Mouse (Mus musculus) embryonic facial prominence, embryonic 14.5 days (tissue): ENCODE measurements around the gene St8sia1. TPM values are rescaled to one million over a fixed set of nuclear protein-coding genes. Genes with fewer than 3 reads are reported as not detected.
A peak's percentile ranks its signal among the peaks of the same experiment; 100 is the strongest.

ENCODE experiments used
- ATAC-seq: fragments of 200-750 bp; cut with Nextera tagmentation; 2 replicates; pipeline ENCODE4 v1.8.0; 2017; ENCODE audit warnings: low read depth, moderate number of reproducible peaks, moderate TSS enrichment
- DNase-seq: peaks from one replicate; pipeline ENCODE4 v3.0.0-alpha.2; 2015; ENCODE audit warnings: low spot score
- H3K27ac ChIP-seq: fragments of 300-500 bp; sonication (generic); replicated peaks from 2 replicates; pipeline ENCODE4 v1.5.1; 2014; ENCODE audit warnings: low read depth, mild to moderate bottlenecking, low read length, moderate library complexity
- H3K27me3 ChIP-seq: fragments of 300-500 bp; sonication (generic); replicated peaks from 2 replicates; pipeline ENCODE4 v1.6.1; 2014; ENCODE audit warnings: low read length; ENCODE audit not compliant: control insufficient read depth, insufficient read depth
- H3K36me3 ChIP-seq: fragments of 300-500 bp; sonication (generic); 2 replicates; pipeline ENCODE4 v1.6.1; 2014; ENCODE audit warnings: low read length, mixed read lengths; ENCODE audit not compliant: control insufficient read depth, insufficient read depth
- H3K4me1 ChIP-seq: fragments of 300-500 bp; sonication (generic); 2 replicates; pipeline ENCODE4 v1.6.1; 2014; ENCODE audit warnings: antibody characterized with exemption, low read length; ENCODE audit not compliant: control insufficient read depth, insufficient read depth
- H3K4me2 ChIP-seq: fragments of 300-500 bp; sonication (generic); 2 replicates; pipeline ENCODE4 v1.6.1; 2014; ENCODE audit warnings: low read depth, mild to moderate bottlenecking, low read length, moderate library complexity, mixed read lengths
- H3K4me3 ChIP-seq: fragments of 300-500 bp; sonication (generic); 2 replicates; pipeline ENCODE4 v1.5.1; 2014; ENCODE audit warnings: low read depth, mild to moderate bottlenecking, low read length
- H3K9ac ChIP-seq: fragments of 300-500 bp; sonication (generic); 2 replicates; pipeline ENCODE4 v1.6.1; 2014; ENCODE audit warnings: low read depth, mild to moderate bottlenecking, low read length, moderate library complexity, mixed read lengths
- H3K9me3 ChIP-seq: fragments of 300-500 bp; sonication (generic); 2 replicates; pipeline ENCODE4 v1.6.1; 2016; ENCODE audit warnings: low read length; ENCODE audit not compliant: control insufficient read depth
- WGBS: fragments of 180-500 bp; shearing (Covaris S2); extraction: QIAGEN DNeasy Blood & Tissue Kit; methylation state at CpG from one replicate; pipeline ENCODE4 v1.1.7; 2014; 5-methylcytosine and 5-hydroxymethylcytosine counted together
- polyA plus RNA-seq: library from polyadenylated mRNA; unstranded; fragments of >200 nt; fragmentation: Nextera tagmentation; extraction: Ambion mirVana; gene quantifications from 2 replicates; pipeline ENCODE4 v1.2.1, GENCODE M21; 2014

Gene St8sia1
- polyA plus RNA-seq, 1 experiment from 2014 or later, result 1.8 TPM

DNA sequence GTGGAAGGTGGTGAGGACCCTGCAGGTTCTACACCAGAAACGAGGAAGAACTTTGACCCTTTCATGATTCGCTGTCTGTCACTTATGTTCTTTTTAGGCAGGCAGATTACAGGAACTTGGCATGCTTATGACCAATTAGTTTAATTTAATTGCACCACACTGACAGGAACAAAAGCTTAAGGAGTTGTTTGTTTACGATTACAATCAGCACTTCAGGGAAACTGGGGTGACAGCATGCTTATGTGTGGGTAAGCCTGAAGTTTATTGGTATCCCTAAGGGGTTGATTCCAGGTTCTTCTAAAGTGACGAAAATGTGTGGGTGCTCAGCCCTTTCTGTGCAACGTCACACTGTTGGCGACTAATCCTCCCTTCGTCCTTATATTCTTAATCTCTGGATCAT is 30.6 kb upstream of the St8sia1 start:
- Histone ChIP-seq H3K36me3 (no peaks in the 10 kb centered on the region), H3K4me3 (no peak overlapping the region), H3K27ac (no peak overlapping the region), H3K27me3 (no peaks in the 10 kb centered on the region), H3K4me2 (no peak overlapping the region), H3K4me1 (peaks cover 8% of the 10 kb centered on the region; the same call in 1 of the 2 replicates), H3K9ac (no peak overlapping the region), H3K9me3 (no peaks in the 10 kb centered on the region)
- WGBS, result 56% methylated on average over 7 of the region's 7 CpGs
- ATAC-seq (no peak), DNase-seq (no peak)

DNA sequence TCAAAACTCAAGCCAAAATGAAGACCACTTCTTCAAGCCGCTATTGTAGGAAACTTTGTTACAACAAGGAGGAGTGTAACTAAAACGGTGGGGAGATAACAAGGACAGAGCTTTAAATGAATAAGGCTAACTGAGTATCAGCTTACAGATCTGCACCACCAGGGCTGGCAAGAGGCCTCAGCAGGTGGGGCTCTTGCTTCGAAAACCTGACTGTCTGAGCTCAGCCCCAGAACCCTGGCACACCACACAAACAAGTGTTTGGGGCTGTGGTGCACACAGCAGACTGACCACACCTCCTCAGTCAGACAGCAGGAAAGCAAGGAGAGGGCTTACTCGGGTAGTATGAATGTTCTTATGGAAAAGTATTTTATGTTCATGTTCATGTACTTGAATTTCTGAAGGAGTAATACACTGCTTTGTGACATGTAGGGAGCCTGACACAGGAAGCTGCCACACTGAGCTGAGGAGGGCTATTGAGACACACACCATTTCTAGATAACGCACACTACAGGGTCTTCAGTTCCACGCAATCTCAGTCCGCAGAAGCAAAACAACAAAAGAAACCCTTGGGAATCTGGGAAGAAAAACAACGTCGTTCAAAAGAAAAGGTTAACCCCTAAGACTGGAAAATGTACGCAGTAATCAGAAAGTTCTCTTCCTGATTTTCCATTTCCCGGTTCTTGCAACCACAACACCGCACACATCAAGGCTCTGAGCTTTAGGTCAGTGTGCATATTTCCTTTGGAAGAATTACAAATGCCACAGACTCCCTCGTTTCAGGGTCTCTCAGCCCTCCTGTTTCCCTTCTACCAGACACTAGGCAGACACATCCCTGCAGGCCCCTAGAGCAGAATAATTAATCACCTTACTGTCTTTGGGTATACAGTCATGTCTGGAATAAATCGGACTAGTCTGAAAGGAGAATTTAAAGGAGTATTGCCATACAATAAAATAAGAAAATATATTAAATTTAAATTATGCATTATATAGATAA is 29.8 kb upstream of the St8sia1 start:
- H3K9ac ChIP-seq, result no peak overlapping the region
- H3K4me2 ChIP-seq, result 0 out of 2 replicates have a peak overlapping the region, but pooled peaks have one; percentile 8
- ATAC-seq (peak; percentile 47), DNase-seq (peak; percentile 55)
- H3K36me3 ChIP-seq, result no peaks in the 10 kb centered on the region
- H3K27ac ChIP-seq, result no peak overlapping the region; the same call in 1 of the 2 replicates
- no peaks in the 10 kb centered on the region for H3K9me3 ChIP-seq
- H3K27me3 ChIP-seq, result no peaks in the 10 kb centered on the region
- WGBS, result 19% methylated on average over 14 of the region's 14 CpGs
- H3K4me1 ChIP-seq, result peaks cover 8% of the 10 kb centered on the region; the same call in 1 of the 2 replicates
- H3K4me3 ChIP-seq, result no peak overlapping the region

DNA sequence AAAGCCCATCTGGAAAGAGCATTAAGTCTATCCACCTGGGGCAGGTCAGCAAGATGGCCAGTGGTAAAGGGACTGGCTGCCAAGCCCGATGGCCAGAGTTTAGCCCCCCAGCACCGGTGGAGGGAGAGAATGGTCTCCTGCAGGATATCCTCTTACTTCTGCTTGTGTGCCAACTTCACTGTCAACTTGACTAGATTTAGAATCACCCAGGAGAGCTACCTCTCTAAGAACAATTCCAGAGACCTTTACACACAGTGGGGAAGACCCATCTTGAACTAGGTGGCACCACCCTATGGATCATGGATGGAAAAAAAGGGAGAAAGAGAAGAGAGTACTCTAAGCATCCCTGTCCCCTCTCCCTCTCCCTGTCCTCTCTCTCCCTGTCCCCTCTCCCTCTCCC is 28.7 kb upstream of the St8sia1 start:
- WGBS, result 49% methylated on average over 2 of the region's 2 CpGs
- no peak for ATAC-seq
- Histone ChIP-seq H3K36me3 (no peaks in the 10 kb centered on the region), H3K4me1 (peaks cover 8% of the 10 kb centered on the region; the same call in 1 of the 2 replicates), H3K4me3 (no peak overlapping the region), H3K27ac (no peak overlapping the region), H3K9ac (no peak overlapping the region), H3K27me3 (no peaks in the 10 kb centered on the region), H3K4me2 (no peak overlapping the region), H3K9me3 (no peaks in the 10 kb centered on the region)
- DNase-seq, result no peak

DNA sequence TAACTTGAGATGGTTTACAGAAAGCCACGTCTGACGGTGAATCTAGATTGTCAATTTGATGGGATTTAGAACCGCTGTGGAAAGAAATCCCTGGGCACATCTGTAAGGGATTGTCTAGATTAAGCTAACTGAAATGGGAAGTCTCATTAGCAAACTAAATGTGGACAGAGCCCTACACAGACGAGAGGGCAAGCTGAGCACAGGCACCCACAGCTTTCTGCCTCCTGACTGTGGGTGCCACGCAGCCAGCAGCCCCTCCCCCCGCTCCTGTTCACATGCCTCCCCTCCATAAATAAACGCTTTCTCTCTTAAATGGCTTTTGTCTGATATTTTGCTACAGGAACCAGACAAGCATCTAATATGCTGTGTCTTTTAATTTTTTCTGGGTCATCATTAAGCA is 27.8 kb upstream of the St8sia1 start:
- Histone ChIP-seq H3K27me3 (no peaks in the 10 kb centered on the region), H3K4me2 (no peak overlapping the region), H3K27ac (no peak overlapping the region), H3K9me3 (no peaks in the 10 kb centered on the region), H3K36me3 (no peaks in the 10 kb centered on the region), H3K4me3 (no peak overlapping the region), H3K9ac (no peak overlapping the region), H3K4me1 (peaks cover 8% of the 10 kb centered on the region; the same call in 1 of the 2 replicates)
- 31% methylated on average over 7 of the region's 7 CpGs for WGBS
- ATAC-seq, result no peak
- DNase-seq, result no peak

DNA sequence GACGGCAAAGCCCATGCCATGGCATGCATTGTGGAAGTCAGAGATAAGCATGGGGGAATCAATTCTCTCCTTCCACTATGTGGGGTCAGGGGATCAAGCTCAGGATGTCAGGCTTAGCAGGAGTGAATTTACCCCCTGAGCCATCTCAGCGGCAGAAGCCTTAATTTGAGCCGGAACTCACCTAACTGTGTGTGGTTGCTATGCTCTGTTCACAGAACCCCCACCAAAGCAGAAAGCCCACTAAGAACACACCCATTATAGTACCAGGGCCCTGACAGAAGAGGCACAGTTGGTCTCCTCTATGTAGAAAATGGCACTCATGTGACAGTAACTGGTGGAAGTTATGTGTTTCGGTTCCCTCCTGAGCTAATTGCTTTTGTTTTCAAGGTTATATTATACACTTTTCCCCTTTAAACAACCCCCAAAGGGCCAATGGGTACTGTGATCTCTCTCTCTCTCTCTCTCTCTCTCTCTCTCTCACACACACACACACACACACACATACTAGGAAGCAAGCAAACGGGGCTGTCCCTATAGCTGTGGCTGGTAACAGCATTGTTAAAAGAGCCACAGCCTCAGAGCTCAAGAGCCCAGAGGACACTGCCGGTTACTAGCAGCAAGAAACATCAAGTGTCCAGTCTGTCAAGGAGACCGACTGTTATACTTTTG is 27.3 kb upstream of the St8sia1 start:
- Histone ChIP-seq H3K4me1 (peaks cover 8% of the 10 kb centered on the region; the same call in 1 of the 2 replicates), H3K4me3 (no peak overlapping the region), H3K27me3 (no peaks in the 10 kb centered on the region), H3K4me2 (no peak overlapping the region), H3K36me3 (no peaks in the 10 kb centered on the region), H3K9me3 (no peaks in the 10 kb centered on the region), H3K27ac (no peak overlapping the region), H3K9ac (no peak overlapping the region)
- DNase-seq (no peak), ATAC-seq (no peak)
- WGBS, result 35% methylated on average over 7 of the region's 7 CpGs

DNA sequence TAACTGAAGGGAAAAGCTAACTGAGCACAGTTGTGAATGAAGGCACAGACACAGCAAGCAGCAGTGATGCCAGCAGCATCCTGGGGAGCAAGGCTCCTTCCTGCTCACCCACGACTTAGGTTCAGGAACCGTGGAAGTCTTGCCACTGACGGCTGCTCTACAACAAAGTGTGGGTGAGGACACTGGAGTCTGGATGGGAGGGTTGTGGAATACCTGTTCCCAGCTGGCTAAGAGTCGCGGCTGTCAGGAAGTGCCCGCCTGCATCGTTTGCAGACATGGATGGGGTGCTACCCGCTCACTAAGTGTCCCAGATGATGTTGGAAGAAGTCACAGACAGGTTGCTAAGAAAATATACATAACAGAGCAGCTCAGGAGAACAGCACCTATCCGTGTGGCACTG is 26.3 kb upstream of the St8sia1 start:
- ATAC-seq (no peak), DNase-seq (no peak)
- peaks cover 8% of the 10 kb centered on the region; the same call in 1 of the 2 replicates for H3K4me1 ChIP-seq
- no peak overlapping the region for H3K4me2 ChIP-seq
- no peak overlapping the region for H3K4me3 ChIP-seq
- no peaks in the 10 kb centered on the region for H3K36me3 ChIP-seq
- no peaks in the 10 kb centered on the region for H3K9me3 ChIP-seq
- H3K27ac ChIP-seq, result no peak overlapping the region
- no peak overlapping the region for H3K9ac ChIP-seq
- WGBS, result 72% methylated on average over 9 of the region's 9 CpGs
- H3K27me3 ChIP-seq, result no peaks in the 10 kb centered on the region

DNA sequence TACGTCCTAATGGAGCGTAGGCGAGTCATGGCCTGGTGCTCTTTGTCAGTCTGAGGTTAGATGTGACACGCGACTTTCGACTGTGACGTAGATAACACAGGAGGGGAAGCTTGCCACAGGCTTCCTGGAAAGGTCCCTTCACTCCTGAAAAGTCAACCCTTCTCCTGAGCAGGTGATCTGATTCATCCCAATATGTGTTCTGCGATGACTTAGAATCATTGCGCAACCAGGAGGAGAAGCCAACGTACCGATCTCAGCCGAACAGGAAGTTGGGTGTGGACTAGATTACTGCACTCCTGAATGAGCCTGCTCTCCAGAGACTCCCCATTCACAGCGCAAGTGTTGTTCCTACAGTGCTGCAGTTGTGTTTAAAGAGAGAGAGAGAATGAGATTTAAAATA is 25.2 kb upstream of the St8sia1 start:
- Histone ChIP-seq H3K9me3 (no peaks in the 10 kb centered on the region), H3K4me1 (peaks cover 8% of the 10 kb centered on the region; the same call in 1 of the 2 replicates), H3K4me2 (no peak overlapping the region), H3K36me3 (no peaks in the 10 kb centered on the region), H3K27ac (no peak overlapping the region), H3K9ac (no peak overlapping the region), H3K4me3 (no peak overlapping the region), H3K27me3 (no peaks in the 10 kb centered on the region)
- DNase-seq, result no peak
- WGBS, result 78% methylated on average over 13 of the region's 13 CpGs
- no peak for ATAC-seq

DNA sequence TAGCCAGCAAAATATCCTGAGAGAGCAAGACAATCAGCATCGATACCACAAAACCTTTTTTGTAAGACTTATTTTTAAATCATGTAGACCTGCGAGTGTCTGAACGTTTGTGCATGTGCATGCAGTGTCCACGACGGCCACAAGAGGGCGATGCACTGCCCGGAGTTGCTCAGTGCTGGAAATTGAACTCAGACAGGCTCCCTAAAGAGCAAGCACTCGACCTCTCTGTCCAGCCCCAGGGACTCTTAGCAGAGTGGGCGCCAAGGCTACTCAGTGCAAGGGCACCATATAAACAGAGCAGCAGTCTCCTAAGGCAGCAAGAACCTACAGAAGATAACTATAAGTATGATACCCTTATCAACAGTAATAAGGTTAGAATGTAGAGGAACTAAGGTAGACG is 24.5 kb upstream of the St8sia1 start:
- peak; percentile 19 for DNase-seq

More for the DNA sequence above, 24.5 kb upstream of the St8sia1 start:
- no peaks in the 10 kb centered on the region for H3K36me3 ChIP-seq
- H3K9me3 ChIP-seq, result no peaks in the 10 kb centered on the region
- H3K9ac ChIP-seq, result no peak overlapping the region
- 0 out of 2 replicates have a peak, but pooled peaks have one; percentile 33 for ATAC-seq
- H3K27me3 ChIP-seq, result no peaks in the 10 kb centered on the region
- no peak overlapping the region for H3K27ac ChIP-seq
- no peak overlapping the region for H3K4me2 ChIP-seq
- 28% methylated on average over 10 of the region's 10 CpGs for WGBS
- peaks cover 5% of the 10 kb centered on the region; the same call in 1 of the 2 replicates for H3K4me1 ChIP-seq
- H3K4me3 ChIP-seq, result no peak overlapping the region
